Mouse (Mus musculus) ovary, adult 18-20 months (tissue): Measurements from ENCODE around the gene Med24.
"Not testable (repeated sequence)": the region's sequence is repeated elsewhere in the genome, so short reads cannot be mapped to it uniquely, and the experiment has no call there.

Source experiments
- DNase-seq: peaks from one replicate; pipeline ENCODE4 v3.0.0; 2022; ENCODE audit warnings: low spot score, mixed read lengths

The Med24 gene

GRCm38 (mm10) chr11:98720756-98721155, 8.5 kb downstream of the Med24 start:
- no peak for DNase-seq

GRCm38 (mm10) chr11:98717904-98718303, 11.3 kb downstream of the Med24 start:
- no peak for DNase-seq

- DNase-seq = no peak
These were observed 13.3 kb downstream of the Med24 start for GRCm38 (mm10) chr11:98715946-98716345.

GRCm38 (mm10) chr11:98713703-98714102, 15.5 kb downstream of the Med24 start:
- no peak for DNase-seq

GRCm38 (mm10) chr11:98712009-98712408, 17.2 kb downstream of the Med24 start:
- not testable (repeated sequence) for DNase-seq

- DNase-seq = no peak
These were observed 18.2 kb downstream of the Med24 start for GRCm38 (mm10) chr11:98711046-98711434.

GRCm38 (mm10) chr11:98710416-98711045, 18.7 kb downstream of the Med24 start:
- DNase-seq = peak; percentile 55

GRCm38 (mm10) chr11:98709001-98709741, 20.1 kb downstream of the Med24 start:
- peak; percentile 50 for DNase-seq

- DNase-seq = peak; percentile 42
These were observed 20.8 kb downstream of the Med24 start for GRCm38 (mm10) chr11:98708282-98708956.

- DNase-seq = peak; percentile 53
These were observed 21.6 kb downstream of the Med24 start for GRCm38 (mm10) chr11:98707401-98708281.

- DNase-seq = no peak
These were observed 24.2 kb downstream of the Med24 start for GRCm38 (mm10) chr11:98705021-98705420.

GRCm38 (mm10) chr11:98702323-98702722, 26.9 kb downstream of the Med24 start:
- no peak for DNase-seq

GRCm38 (mm10) chr11:98701213-98701670, 28.0 kb downstream of the Med24 start, which contains the start of gene Csf3:
TSS of gene Csf3 (plus strand) at chr11:98701263.
- no peak for DNase-seq

- DNase-seq = no peak
These were observed 29.3 kb downstream of the Med24 start for GRCm38 (mm10) chr11:98699911-98700310.

GRCm38 (mm10) chr11:98698849-98699640, 30.2 kb downstream of the Med24 start:
- DNase-seq = no peak

GRCm38 (mm10) chr11:98697225-98697624, 32.0 kb downstream of the Med24 start:
- DNase-seq = no peak

GRCm38 (mm10) chr11:98696454-98697216, 32.6 kb downstream of the Med24 start:
- no peak for DNase-seq

- no peak for DNase-seq
These were observed 33.8 kb downstream of the Med24 start for GRCm38 (mm10) chr11:98695408-98695807.

- no peak for DNase-seq
These were observed 34.9 kb downstream of the Med24 start for GRCm38 (mm10) chr11:98694301-98694700.

- no peak for DNase-seq
These were observed 35.5 kb downstream of the Med24 start for GRCm38 (mm10) chr11:98693746-98694145.
